Mouse (Mus musculus): Measurements from ENCODE around the gene Gm6902.
"Not testable (repeated sequence)": the region's sequence is repeated elsewhere in the genome, so short reads cannot be mapped to it uniquely, and the experiment has no call there.

Gene Gm6902

GRCm38 (mm10) chr7:23278800-23279199, at the start of gene Gm6902:
TSS of gene Gm6902 (minus strand) at chr7:23278900.
- DNase-seq (ENCODE audit: extremely low spot score, low read depth, low spot score) = not testable (repeated sequence)

GRCm38 (mm10) chr7:23300892-23301291, 22.2 kb upstream of the Gm6902 start, which contains the start of gene Nlrp4e:
TSS of gene Nlrp4e (plus strand) at chr7:23301192.
- not testable (repeated sequence) for DNase-seq (ENCODE audit: extremely low spot score, low read depth, low spot score)

DNA sequence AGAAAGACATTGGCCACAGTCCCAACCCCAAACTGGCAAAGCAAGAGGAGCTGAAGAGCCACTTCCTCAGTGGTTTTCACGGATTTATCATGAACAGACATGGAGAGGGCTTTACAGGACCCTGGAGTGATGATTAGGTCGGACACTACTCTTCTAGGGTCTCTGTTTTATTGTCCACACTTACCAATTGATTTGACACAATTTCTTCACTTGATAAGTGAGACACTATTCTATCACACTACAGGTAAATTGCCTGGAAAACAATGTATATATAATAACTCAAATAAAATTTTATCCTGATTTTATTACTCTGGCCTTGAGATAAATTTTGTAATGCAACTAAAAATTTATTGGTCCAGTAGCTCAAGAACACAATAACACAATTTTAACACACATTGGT, 27.1 kb downstream of the Gm6902 start, which contains the start of gene Vmn1r166:
Gene Vmn1r166 (minus strand): TSS at position 101 of the 400 bp plus-strand sequence.
- not testable (repeated sequence) for DNase-seq (ENCODE audit: extremely low spot score, low read depth, low spot score)
